Mouse (Mus musculus) brain, embryonic 18.5 days (tissue): ENCODE data around the gene Nckap5l.
A peak's percentile ranks its signal among the peaks of the same experiment; 100 is the strongest.

Source experiments
- DNase-seq: peaks from one replicate; pipeline ENCODE4 v3.0.0-alpha.2; 2012; ENCODE audit warnings: low read depth, low spot score

Nckap5l gene

GRCm38 (mm10) chr15:99457606-99458401 is at the start of gene Nckap5l:
TSS of gene Nckap5l (minus strand) at chr15:99457748.
- DNase-seq = peak; percentile 84

DNA sequence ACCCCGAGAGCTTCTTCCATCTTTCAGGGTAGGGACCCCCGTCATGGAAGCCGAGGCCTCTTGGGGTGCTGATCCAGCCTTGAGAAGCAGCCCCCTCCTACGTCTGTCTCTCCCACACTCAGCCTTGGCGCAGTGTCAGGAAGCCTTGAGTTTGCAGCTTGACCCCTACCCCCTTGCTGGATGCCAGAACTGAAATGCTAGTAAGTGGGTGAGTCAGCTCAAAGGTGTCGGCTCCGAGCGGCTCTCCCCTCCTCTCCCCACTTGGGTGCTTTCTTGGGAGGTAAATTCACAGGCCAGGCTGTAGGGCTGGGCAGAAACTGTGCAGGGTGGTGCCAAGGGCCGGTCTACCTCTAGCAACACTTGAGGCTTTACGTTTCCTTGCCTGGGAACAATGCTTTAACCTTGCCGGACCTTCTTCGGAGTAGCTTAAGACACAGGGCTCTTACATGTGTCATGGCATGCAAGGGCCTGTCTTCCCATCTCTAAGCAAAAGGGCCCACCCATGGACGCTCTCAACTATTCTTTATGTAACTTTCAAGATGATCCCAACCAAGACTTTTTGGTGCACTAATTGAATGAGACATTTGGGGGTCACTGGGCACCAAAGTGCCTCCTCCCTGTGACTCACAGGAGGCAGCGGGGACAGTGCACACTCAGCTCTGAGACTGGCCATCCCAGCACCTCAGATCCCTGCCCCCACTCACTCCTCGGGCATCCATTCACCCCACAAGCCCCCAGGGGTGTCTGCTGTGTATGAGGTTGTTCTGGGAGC is 48.0 kb upstream of the Nckap5l start:
- no peak for DNase-seq

GRCm38 (mm10) chr15:99503256-99503655 is 45.7 kb upstream of the Nckap5l start:
- DNase-seq = no peak

GRCm38 (mm10) chr15:99502311-99502831 is 44.8 kb upstream of the Nckap5l start:
- DNase-seq = no peak

- DNase-seq = no peak
Observed at GRCm38 (mm10) chr15:99501292-99502260, 44.0 kb upstream of the Nckap5l start.

GRCm38 (mm10) chr15:99500320-99500719 is 42.8 kb upstream of the Nckap5l start:
- DNase-seq = no peak

GRCm38 (mm10) chr15:99499726-99500125 is 42.2 kb upstream of the Nckap5l start:
- no peak for DNase-seq

GRCm38 (mm10) chr15:99498781-99499180 is 41.2 kb upstream of the Nckap5l start:
- DNase-seq = no peak

DNA sequence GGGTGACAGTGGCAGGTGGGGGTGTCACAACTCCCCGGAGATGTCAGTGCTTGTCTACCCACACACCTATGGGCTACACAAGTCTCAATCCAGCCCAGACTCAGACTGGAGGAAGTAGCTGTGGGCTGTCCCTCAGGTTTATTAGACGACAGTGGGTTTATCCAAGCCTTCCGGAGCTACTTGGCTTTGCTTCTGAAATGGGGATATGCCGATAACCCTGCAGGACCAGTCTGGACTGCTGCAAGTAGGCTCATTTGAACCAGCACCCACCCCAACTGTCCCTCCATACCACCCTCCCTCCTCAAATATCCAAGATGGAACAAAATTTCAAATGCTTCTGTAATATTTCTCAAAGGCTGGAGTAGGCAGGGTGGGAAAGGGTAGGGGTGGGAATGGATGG is 40.8 kb upstream of the Nckap5l start:
- DNase-seq = no peak

DNA sequence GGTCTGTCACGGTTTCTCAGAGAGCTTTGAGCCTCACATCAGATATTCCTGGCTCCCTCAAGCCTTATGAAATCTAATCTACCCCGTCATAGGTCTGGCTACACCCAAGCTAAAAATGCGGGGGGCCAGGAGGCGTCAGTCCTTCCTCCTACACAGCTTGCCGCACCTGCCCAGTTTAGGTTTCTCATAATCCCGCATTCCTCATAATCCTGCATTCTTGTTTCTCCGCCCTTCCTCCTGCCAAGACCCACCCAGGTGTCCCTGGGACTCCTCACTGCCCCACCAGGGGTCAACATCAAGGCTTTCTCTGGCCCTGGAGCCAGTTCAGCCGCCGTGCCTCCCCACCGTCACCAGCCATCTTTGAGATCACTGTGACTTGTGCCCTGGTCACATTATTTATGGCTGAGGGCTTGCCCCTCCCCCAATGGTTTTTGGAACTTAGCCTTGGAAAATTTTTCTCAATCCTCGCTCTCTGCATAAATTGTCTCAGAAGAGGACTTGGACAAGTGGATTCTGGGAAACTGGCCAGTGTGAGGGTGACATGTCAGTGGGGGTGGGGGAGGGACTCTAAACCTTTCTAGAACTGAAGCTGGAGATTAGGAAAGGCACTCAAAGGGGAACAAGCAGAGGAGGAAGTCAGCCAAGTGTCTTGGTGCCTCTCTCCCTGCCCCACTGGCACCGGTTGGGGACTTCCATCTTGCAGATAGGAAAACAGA is 40.1 kb upstream of the Nckap5l start:
- no peak for DNase-seq

- peak; percentile 55 for DNase-seq
Observed at GRCm38 (mm10) chr15:99497061-99497460, 39.5 kb upstream of the Nckap5l start.

- DNase-seq = no peak
Observed at GRCm38 (mm10) chr15:99484745-99485144, 27.2 kb upstream of the Nckap5l start.

DNA sequence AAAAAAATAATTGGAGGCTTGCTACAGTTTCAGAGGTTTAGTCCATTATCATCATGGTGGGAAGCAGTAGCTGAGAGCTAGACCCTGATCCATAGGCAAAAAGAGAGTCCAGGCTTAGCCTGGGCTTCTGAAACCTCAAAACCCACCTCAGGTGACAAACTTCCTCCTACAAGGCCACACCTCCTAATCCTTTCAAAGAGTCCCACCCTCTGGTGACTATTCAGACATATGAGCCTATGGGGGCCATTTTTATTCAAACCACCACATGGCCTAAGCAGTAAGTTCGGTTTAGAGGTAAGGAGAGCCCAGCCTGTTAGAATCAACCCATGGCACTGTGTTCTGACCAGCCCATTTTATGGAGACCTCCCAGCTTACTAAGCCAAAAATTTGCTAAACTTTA is 18.3 kb upstream of the Nckap5l start:
- no peak for DNase-seq

- no peak for DNase-seq
Observed at GRCm38 (mm10) chr15:99474576-99474926, 17.0 kb upstream of the Nckap5l start, which contains the start of gene Bcdin3d. TSS of gene Bcdin3d (minus strand) at chr15:99474730.

GRCm38 (mm10) chr15:99473801-99474575 is 16.4 kb upstream of the Nckap5l start:
- DNase-seq = no peak

DNA sequence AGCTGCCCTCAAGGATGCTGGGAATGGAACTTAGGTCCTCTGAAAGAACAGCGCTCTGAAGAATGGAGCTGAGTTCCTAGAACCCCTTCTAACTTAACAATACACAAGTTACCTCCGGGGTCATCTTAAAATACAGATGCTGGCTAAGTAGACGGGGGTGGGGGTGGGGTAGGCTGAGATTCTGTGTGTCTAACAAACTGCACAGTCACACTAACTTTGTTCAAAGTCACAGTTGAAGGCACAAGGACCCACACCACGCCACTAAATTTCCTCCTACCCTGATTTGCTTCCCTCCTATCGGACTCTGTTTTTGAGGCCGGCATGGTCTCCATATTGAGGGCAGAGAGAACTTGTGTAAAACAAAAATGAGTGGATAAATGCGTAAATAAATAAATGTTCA is 15.4 kb upstream of the Nckap5l start:
- DNase-seq = no peak

DNA sequence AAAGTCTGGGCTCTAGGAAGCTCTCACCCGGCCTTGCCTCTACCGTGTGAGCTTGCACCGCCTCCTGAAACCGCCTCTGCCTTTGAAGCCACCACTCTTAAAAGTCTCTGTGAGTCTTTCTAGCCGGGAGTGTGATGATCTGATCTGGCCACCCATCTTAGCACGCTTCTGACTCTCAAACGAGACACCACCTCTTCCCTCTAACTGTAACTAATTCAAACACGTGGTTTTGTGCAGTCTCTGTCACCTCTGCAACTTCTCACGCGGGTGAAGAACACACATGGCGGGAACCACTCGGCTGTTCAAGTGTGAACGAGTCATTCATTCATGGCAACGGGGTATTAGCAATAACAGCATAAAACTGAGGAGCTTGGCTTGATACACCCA is 14.1 kb upstream of the Nckap5l start:
- no peak for DNase-seq

DNA sequence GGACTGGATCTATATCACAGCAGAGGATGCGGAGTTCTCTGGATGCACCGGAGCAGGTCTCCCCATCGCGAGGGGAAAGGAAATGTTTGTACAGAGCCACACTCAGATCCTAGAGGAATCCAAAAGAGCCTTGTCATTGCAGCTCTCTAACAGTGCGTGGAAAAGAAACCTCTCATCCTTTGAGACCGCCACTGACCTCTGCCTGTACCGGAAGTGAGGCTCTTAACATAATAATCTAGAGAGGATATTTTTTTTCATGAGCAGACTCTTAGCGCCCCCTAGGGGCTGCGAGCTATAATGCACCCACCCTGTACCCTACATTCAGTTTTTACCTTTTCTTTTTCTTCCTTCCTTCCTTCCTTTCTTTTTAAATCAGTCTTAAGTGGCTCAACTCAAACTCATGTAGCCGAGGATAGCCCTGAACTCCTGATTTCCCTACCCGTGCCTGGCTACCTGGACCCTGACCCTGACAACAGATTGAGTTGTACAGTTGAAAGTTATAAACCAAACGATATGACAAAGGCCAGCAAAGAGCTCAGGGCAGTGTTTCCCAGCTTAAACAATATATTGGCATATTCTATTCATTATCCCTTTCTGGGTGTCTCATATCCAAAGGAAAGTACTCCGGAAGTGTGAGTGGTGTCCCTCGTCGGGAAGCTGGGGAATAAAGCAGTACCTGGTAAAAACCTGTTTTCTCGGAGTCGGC is 13.6 kb upstream of the Nckap5l start:
- no peak for DNase-seq

DNA sequence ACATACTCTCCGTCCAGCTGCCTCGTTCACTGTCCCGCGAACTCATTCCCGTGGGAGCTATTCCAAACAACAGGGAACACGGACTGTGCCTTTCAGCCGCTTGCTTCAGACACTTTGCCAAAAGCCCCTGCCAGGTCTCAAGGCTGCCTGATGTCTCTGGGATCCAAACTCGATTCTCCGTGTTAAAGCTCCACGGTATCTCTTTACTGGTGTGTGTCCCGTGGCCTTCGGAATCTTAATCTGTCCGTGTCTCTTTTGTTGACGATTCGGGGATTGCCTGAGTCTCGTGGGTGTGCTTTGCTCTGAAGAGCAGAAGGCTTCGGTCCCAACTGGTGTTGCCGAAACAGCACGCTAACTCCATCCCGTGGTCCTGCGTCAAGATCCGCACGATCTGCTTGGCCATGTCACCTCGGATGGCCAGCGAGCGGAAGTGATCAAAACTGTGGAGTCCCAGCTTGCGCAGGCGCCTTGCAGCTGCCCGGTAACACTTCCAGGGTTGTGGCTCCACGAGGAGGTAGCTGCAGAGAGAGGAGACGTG is 12.7 kb upstream of the Nckap5l start:
- DNase-seq = no peak
